Mouse (Mus musculus) testis, adult 2 months (tissue): ENCODE results near the gene Tenm4.

Experiments used
- CTCF ChIP-seq: fragments of 200-500 bp; IDR thresholded peaks from 2 replicates; pipeline ENCODE4 v1.5.1; 2012; ENCODE audit warnings: low read depth, mild to moderate bottlenecking, inconsistent platforms, low read length, moderate library complexity; ENCODE audit not compliant: control insufficient read depth, insufficient read depth, insufficient replicate concordance
- POLR2A ChIP-seq: fragments of 200-500 bp; IDR thresholded peaks from 2 replicates; pipeline ENCODE4 v1.6.1; 2012; ENCODE audit warnings: low read depth, mild to moderate bottlenecking, inconsistent platforms, low read length, moderate library complexity; ENCODE audit not compliant: control insufficient read depth

GRCm38 (mm10) chr7:96152431-96152830 is 18.6 kb upstream of the Tenm4 start:
- no peak for TF ChIP-seq POLR2A
- TF ChIP-seq CTCF: no peak
